Mouse (Mus musculus) C2C12 (cell line): ENCODE measurements around the gene Slc22a23.

Source experiments
- CTCF ChIP-seq: IDR thresholded peaks from one replicate; pipeline ENCODE4 v1.5.1; 2011; ENCODE audit not compliant: control insufficient read depth, insufficient read depth, insufficient read length
- MAX ChIP-seq: IDR thresholded peaks from one replicate; pipeline ENCODE4 v1.6.1; 2011; ENCODE audit warnings: mild to moderate bottlenecking, control low read depth
- MYOD1 ChIP-seq: IDR thresholded peaks from one replicate; pipeline ENCODE4 v1.6.1; 2011; ENCODE audit warnings: low read depth; ENCODE audit not compliant: control insufficient read depth, insufficient read length

DNA sequence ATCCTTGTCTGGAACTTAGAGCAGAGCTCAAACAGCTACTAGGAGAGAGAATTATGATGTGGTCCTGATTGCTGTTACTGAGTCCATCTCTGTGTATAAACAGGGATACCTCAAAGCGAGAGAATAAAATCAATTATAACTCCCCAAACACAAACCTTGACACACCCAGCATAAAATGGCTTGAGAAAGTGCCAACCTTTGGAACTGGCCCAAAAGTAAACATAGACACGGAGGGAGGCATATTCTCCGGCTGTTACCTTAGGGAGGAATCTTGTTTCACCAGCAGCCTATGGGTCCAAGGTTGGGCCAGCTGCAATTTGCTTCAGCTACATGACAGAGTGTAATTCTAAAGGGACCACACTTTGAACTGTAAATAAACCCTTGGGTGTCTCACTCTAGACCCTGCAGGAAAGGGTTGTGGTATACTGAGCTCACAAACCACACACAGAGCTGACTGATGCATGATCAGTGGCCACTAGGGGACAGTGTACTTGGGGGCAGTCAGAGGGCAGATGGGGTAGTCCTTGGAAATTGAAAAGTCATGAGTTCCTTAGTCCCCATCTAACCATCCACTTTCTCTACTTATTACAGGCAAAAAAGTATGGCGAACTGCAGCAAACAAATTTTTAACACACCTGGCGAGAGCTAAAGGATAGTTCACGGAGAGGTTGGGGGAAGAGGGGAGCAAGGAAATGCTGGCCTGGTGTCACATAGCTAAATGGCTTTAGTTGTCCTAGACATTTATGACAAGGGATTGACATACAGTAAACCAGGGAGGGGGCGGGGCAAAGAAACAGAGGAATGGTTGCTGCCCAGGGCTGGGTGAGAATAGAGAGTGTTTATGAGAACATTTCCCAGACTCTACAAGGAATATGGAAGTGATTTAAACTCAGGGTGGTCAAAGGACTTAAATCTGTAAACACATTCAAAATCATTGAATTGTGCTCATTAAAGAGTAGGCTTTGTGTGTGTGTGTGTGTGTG is 45.3 kb downstream of the Slc22a23 start:
- TF ChIP-seq CTCF: peak; percentile 6
- TF ChIP-seq MAX: no peak
- no peak for TF ChIP-seq MYOD1
